ENCODE assay signal across 16 mouse cellular contexts in the genomic region with DNA sequence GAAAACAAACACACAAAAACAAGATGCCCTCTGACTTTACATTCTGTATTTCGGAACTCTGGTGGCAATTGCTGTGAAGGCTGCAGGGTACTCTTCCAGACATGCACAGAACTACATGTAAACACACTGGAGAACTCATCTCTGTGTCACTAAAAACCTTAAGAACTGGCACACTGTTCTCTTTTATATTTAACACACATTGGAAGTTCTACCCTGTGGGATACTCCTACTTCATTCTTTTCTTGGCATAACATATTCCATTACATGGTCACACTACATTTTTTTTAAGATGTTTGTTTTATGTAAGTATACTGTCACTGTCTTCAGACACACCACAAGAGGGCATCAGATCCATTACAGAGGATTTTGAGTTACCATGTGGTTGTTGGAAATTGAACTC. TPM values are rescaled to one million over a fixed set of nuclear protein-coding genes. Genes with fewer than 3 reads are reported as not detected.
A peak's percentile ranks its signal among the peaks of the same experiment; 100 is the strongest.
DNase-seq lines count a peak whose midpoint lies in the region; TF ChIP-seq lines count a peak whose summit lies in the region.
"Had no signal": no experiment of that assay in that cellular context is flagged by ENCODE, and none has a peak within 500 bp of the region (broad histone marks: within the 10 kb centered on the region; RNA-seq: fewer than 3 reads in every experiment).

No protein-coding gene starts in this region.

- TF ChIP-seq POLR2A in heart, adult 2 months (IDR thresholded peaks at IDR 0.05; ENCODE audit: insufficient read depth, low read depth, low read length): no peak

- no peaks in the 10 kb centered on the region for H3K4me1 ChIP-seq in heart, adult 2 months (ENCODE audit: control insufficient read depth, insufficient read depth, low read length)
- H3K4me1 ChIP-seq: embryonic facial prominence, embryonic 10.5 days; forebrain, embryonic 13.5 days; heart, embryonic 13.5 days; hindbrain, embryonic 12.5 days had no signal

- H3K27me3 ChIP-seq in heart, adult 2 months (ENCODE audit: control insufficient read depth, insufficient read depth, low read length): no peaks in the 10 kb centered on the region
- H3K27me3 ChIP-seq: forebrain, embryonic 13.5 days; heart, embryonic 13.5 days; hindbrain, embryonic 12.5 days had no signal

- peak; percentile 34 for TF ChIP-seq CTCF in heart, adult 2 months (IDR thresholded peaks at IDR 0.05)
- TF ChIP-seq CTCF in left cerebral cortex, adult 2 months (IDR thresholded peaks at IDR 0.05): peak; percentile 50

- peaks cover 2% of the 10 kb centered on the region; the same call in 1 of the 2 replicates for H3K79me2 ChIP-seq in heart, adult 2 months (replicated peaks; ENCODE audit: control insufficient read depth, insufficient read depth, low read length)

- H3K4me3 ChIP-seq in heart, adult 2 months: no peak overlapping the region
- H3K4me3 ChIP-seq in left cerebral cortex, adult 2 months: no peak overlapping the region
- H3K4me3 ChIP-seq: embryonic facial prominence, embryonic 10.5 days; forebrain, embryonic 13.5 days; heart, embryonic 13.5 days; hindbrain, embryonic 12.5 days had no signal

- H3K9ac ChIP-seq in heart, adult 2 months (ENCODE audit: low read depth, low read length): no peak overlapping the region
- H3K9ac ChIP-seq: forebrain, embryonic 13.5 days; forebrain, postnatal 0 days; heart, embryonic 13.5 days; hindbrain, embryonic 12.5 days had no signal

- 88% methylated on average over 1 of the region's 1 CpGs for WGBS in heart, adult 2 months

- H3K27ac ChIP-seq in heart, adult 2 months: no peak overlapping the region
- H3K27ac ChIP-seq in left cerebral cortex, adult 2 months: no peak overlapping the region
- H3K27ac ChIP-seq: embryonic facial prominence, embryonic 10.5 days; forebrain, embryonic 13.5 days; heart, embryonic 13.5 days; hindbrain, embryonic 12.5 days had no signal

- no peak for DNase-seq in heart, adult 2 months
- no peak for DNase-seq in heart, adult 9 months (ENCODE audit: low spot score in 2 of 2)
- DNase-seq in left cerebral cortex, adult 2 months (ENCODE audit: extremely low spot score in 1 of 2, low spot score in 2 of 2): no peak
- DNase-seq in left cerebral cortex, adult 11 months (ENCODE audit: low spot score): no peak
- DNase-seq in brain, adult 2 months (ENCODE audit: low read depth, low spot score): peak; percentile 10
- no peak for DNase-seq in adipocyte (ENCODE audit: low spot score)
- DNase-seq: adrenal gland, postnatal 14 days; cerebellum, adult 18-20 months; cerebellum, adult 9-11 months; forebrain, postnatal 0 days; gastrocnemius, postnatal 14 days; heart, postnatal 36 days had no signal

- no peak for TF ChIP-seq EP300 in heart, adult 2 months (IDR thresholded peaks at IDR 0.05; ENCODE audit: insufficient read depth, low read depth, low read length)

- intact Hi-C loops in heart, adult 2 months (cut with DNase I): no loop called here
- intact Hi-C loops in left cerebral cortex, adult 2 months (cut with DNase I): no loop called here

- H3K36me3 ChIP-seq in heart, adult 2 months (ENCODE audit: control insufficient read depth, insufficient read depth, low read length): no peaks in the 10 kb centered on the region
- H3K36me3 ChIP-seq: hindbrain, embryonic 12.5 days had no signal

RNA-seq across cellular contexts. Expression of gene Cnot4, which starts 31.1 kb away (rescaled TPM):
- total RNA-seq in heart, adult 2 months (2021): 10 to 100 TPM; 21.9 to 23.4 TPM
- polyA plus RNA-seq in heart, adult 2 months (2012; rRNA removed): 11.0 and 15.5 TPM in 2 replicates
- total RNA-seq in left cerebral cortex, adult 2 months (2021): 10 to 100 TPM; 43.3 to 45.6 TPM
